Mouse (Mus musculus) small intestine, adult 2 months (tissue): ENCODE measurements around the gene Gli2.

Experiments
- CTCF ChIP-seq: fragments of 200-500 bp; IDR thresholded peaks from 2 replicates; pipeline ENCODE4 v1.5.1; 2012; ENCODE audit warnings: low read depth, mild to moderate bottlenecking, control low read depth, inconsistent platforms, low read length, moderate library complexity, mixed read lengths; ENCODE audit not compliant: insufficient replicate concordance, insufficient read length; ENCODE audit errors: extremely low read depth
- POLR2A ChIP-seq: fragments of 200-500 bp; IDR thresholded peaks from 2 replicates; pipeline ENCODE4 v1.6.1; 2012; ENCODE audit warnings: low read depth, mild to moderate bottlenecking, control low read depth, inconsistent platforms, low read length, moderate library complexity

GRCm38 (mm10) chr1:118909051-118909450 lies 144.4 kb downstream of the Gli2 start:
- TF ChIP-seq CTCF: no peak
- TF ChIP-seq POLR2A: no peak
